ENCODE assay signal across 16 mouse cellular contexts in the genomic region with DNA sequence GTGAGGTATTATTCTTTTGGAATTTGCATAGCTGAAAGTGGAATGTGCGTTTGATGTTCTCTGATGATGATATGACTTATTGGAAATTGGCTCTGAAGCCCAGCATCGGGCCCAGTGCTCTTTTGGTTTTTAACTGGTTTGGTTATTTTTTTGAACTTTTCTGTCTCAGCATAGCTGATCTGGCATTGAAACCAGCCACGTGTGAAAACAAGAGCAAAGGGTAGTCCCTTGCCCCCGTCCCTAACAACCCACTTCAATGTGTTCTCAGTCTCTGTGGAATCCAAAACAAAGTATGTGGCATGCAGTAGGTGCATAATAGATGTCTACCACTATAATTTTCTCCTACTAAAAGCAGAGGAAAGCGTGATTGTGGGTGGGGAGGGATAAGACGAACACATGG. TPM values are rescaled to one million over a fixed set of nuclear protein-coding genes. Genes with fewer than 3 reads are reported as not detected.
DNase-seq lines count a peak whose midpoint lies in the region; ATAC-seq lines count a peak whose summit lies in the region.
"Had no signal": no experiment of that assay in that cellular context is flagged by ENCODE, and none has a peak within 500 bp of the region (broad histone marks: within the 10 kb centered on the region; RNA-seq: fewer than 3 reads in every experiment).

No protein-coding gene starts in this region.

- peak overlapping the region; percentile 4; the same call in 1 of the 2 replicates for H3K4me2 ChIP-seq in heart, embryonic 13.5 days
- no peak overlapping the region for H3K4me2 ChIP-seq in liver, embryonic 11.5 days
- H3K4me2 ChIP-seq in stomach, embryonic 16.5 days (ENCODE audit: low read depth, low read length), result peak overlapping the region; percentile 26; the same call in 1 of the 2 replicates
- H3K4me2 ChIP-seq: embryonic facial prominence, embryonic 15.5 days; forebrain, embryonic 13.5 days; heart, embryonic 15.5 days had no signal

- no peak overlapping the region for H3K9ac ChIP-seq in heart, embryonic 13.5 days
- H3K9ac ChIP-seq in liver, embryonic 11.5 days (ENCODE audit: low read depth, low read length), result no peak overlapping the region
- no peak overlapping the region for H3K9ac ChIP-seq in stomach, embryonic 16.5 days (ENCODE audit: low read length)
- H3K9ac ChIP-seq: embryonic facial prominence, embryonic 15.5 days; forebrain, embryonic 13.5 days; heart, embryonic 15.5 days; lung, embryonic 14.5 days had no signal

- no peak overlapping the region for H3K4me3 ChIP-seq in heart, embryonic 13.5 days
- H3K4me3 ChIP-seq in megakaryocyte, embryonic 14.5 days (replicated peaks), result peak overlapping the region; percentile 94
- H3K4me3 ChIP-seq in liver, embryonic 11.5 days (ENCODE audit: low read depth, low read length), result no peak overlapping the region
- no peak overlapping the region for H3K4me3 ChIP-seq in stomach, embryonic 16.5 days (replicated peaks; ENCODE audit: low read length)
- H3K4me3 ChIP-seq: embryonic facial prominence, embryonic 15.5 days; forebrain, embryonic 13.5 days; heart, embryonic 15.5 days had no signal

- ATAC-seq in heart, embryonic 13.5 days (ENCODE audit: extremely low read depth, insufficient number of reproducible peaks, low FRiP score, low TSS enrichment), result no peak
- no peak for ATAC-seq in megakaryocyte, adult 5-6 weeks (ENCODE audit: poor library complexity, severe bottlenecking)
- no peak for ATAC-seq in liver, embryonic 11.5 days (replicated peaks; ENCODE audit: low FRiP score)
- no peak for ATAC-seq in stomach, embryonic 16.5 days (ENCODE audit: insufficient read depth, low FRiP score)
- ATAC-seq: forebrain, embryonic 13.5 days had no signal

- no peak for DNase-seq in heart, postnatal 10 days
- DNase-seq in liver, embryonic 11.5 days (ENCODE audit: low spot score), result no peak
- DNase-seq in spleen, adult 12 weeks (ENCODE audit: low spot score), result no peak
- no peak for DNase-seq in spleen, postnatal 14 days (ENCODE audit: low spot score in 2 of 2)
- DNase-seq: cerebellum, adult 8-10 months; layer of hippocampus, postnatal 36 days; lung, embryonic 14.5 days; right cerebral cortex, postnatal 4 days; thymus, postnatal 25 days had no signal

- intact Hi-C loops in heart, postnatal 10 days (cut with DNase I), result no loop called here

- WGBS in heart, embryonic 13.5 days, result 86% methylated on average over 6 of the region's 6 CpGs
- 82% methylated on average over 6 of the region's 6 CpGs for WGBS in liver, embryonic 11.5 days
- 79% methylated on average over 6 of the region's 6 CpGs for WGBS in stomach, embryonic 16.5 days

- no peaks in the 10 kb centered on the region for H3K27me3 ChIP-seq in heart, embryonic 13.5 days (replicated peaks)
- H3K27me3 ChIP-seq in megakaryocyte, embryonic 14.5 days (replicated peaks), result no peaks in the 10 kb centered on the region
- 0 out of 2 replicates have a peak, but pooled peaks cover 2% of the 10 kb centered on the region for H3K27me3 ChIP-seq in liver, embryonic 11.5 days (replicated peaks; ENCODE audit: control insufficient read depth, insufficient read depth, low read length)
- no peaks in the 10 kb centered on the region for H3K27me3 ChIP-seq in stomach, embryonic 16.5 days (ENCODE audit: control insufficient read depth, insufficient read depth, low read length)
- H3K27me3 ChIP-seq: embryonic facial prominence, embryonic 15.5 days; forebrain, embryonic 13.5 days; heart, embryonic 15.5 days had no signal

- H3K36me3 ChIP-seq in heart, embryonic 13.5 days, result no peaks in the 10 kb centered on the region
- peaks cover 58% of the 10 kb centered on the region for H3K36me3 ChIP-seq in megakaryocyte, embryonic 14.5 days (replicated peaks; ENCODE audit: low read length)
- no peaks in the 10 kb centered on the region for H3K36me3 ChIP-seq in liver, embryonic 11.5 days (ENCODE audit: control insufficient read depth, insufficient read depth, low read length)
- H3K36me3 ChIP-seq in stomach, embryonic 16.5 days (ENCODE audit: control insufficient read depth, insufficient read depth, low read length), result no peaks in the 10 kb centered on the region
- H3K36me3 ChIP-seq: embryonic facial prominence, embryonic 15.5 days; heart, embryonic 15.5 days had no signal

- H3K9me3 ChIP-seq in heart, embryonic 13.5 days, result no peaks in the 10 kb centered on the region
- H3K9me3 ChIP-seq in megakaryocyte, embryonic 14.5 days, result no peaks in the 10 kb centered on the region
- no peaks in the 10 kb centered on the region for H3K9me3 ChIP-seq in liver, embryonic 11.5 days (ENCODE audit: control insufficient read depth, low read length)
- H3K9me3 ChIP-seq in stomach, embryonic 16.5 days (replicated peaks; ENCODE audit: control insufficient read depth, low read length), result no peaks in the 10 kb centered on the region
- H3K9me3 ChIP-seq: embryonic facial prominence, embryonic 15.5 days; forebrain, embryonic 13.5 days; heart, embryonic 15.5 days had no signal

- peaks cover 72% of the 10 kb centered on the region for H3K4me1 ChIP-seq in heart, embryonic 13.5 days
- peaks cover 82% of the 10 kb centered on the region for H3K4me1 ChIP-seq in megakaryocyte, embryonic 14.5 days
- H3K4me1 ChIP-seq in liver, embryonic 11.5 days (replicated peaks; ENCODE audit: control insufficient read depth, insufficient read depth, low read length), result peaks cover 78% of the 10 kb centered on the region
- peaks cover 28% of the 10 kb centered on the region; the same call in 1 of the 2 replicates for H3K4me1 ChIP-seq in stomach, embryonic 16.5 days (ENCODE audit: control insufficient read depth, insufficient read depth, low read length)

- no peak overlapping the region for H3K27ac ChIP-seq in heart, embryonic 13.5 days (replicated peaks)
- peak overlapping the region; percentile 98; the same call in 1 of the 2 replicates for H3K27ac ChIP-seq in liver, embryonic 11.5 days (ENCODE audit: low read depth, low read length)
- peak overlapping the region; percentile 87 for H3K27ac ChIP-seq in stomach, embryonic 16.5 days (ENCODE audit: low read length)
- H3K27ac ChIP-seq: embryonic facial prominence, embryonic 15.5 days; forebrain, embryonic 13.5 days; heart, embryonic 15.5 days had no signal

RNA-seq across cellular contexts. Expression of gene Hipk2, which starts 44.2 kb away (rescaled TPM):
- polyA plus RNA-seq in heart, embryonic 13.5 days (2015; fragmentation: Nextera tagmentation; extraction: Ambion mirVana), result 9.5 and 10.4 TPM in 2 replicates
- total RNA-seq in heart, postnatal 10 days (2021), result 10 to 100 TPM; 73.7 to 80.5 TPM
- 102 and 296 TPM in 2 replicates for polyA plus RNA-seq in megakaryocyte, embryonic 14.5 days (2012; ENCODE audit: insufficient read depth, low replicate concordance)
- 54.5 and 60.9 TPM in 2 replicates for total RNA-seq in megakaryocyte, adult 5-6 weeks (2015)
- 9.5 and 21.8 TPM in 2 replicates for total RNA-seq in megakaryocyte, adult 5-6 weeks (2017)
- polyA plus RNA-seq in liver, embryonic 11.5 days (2014; fragmentation: Nextera tagmentation; extraction: Ambion mirVana), result 21.4 and 27.4 TPM in 2 replicates
- polyA plus RNA-seq in stomach, embryonic 16.5 days (2015; fragmentation: Nextera tagmentation; extraction: Ambion mirVana), result 21.5 and 21.6 TPM in 2 replicates

RNA-seq across cellular contexts. Expression of gene Tbxas1, which starts 44.9 kb away (rescaled TPM):
- polyA plus RNA-seq in heart, embryonic 13.5 days (2015; fragmentation: Nextera tagmentation; extraction: Ambion mirVana), result 2.4 TPM in 2 replicates
- total RNA-seq in heart, postnatal 10 days (2021), result 1 to 10 TPM; 1.0 to 1.4 TPM
- polyA plus RNA-seq in megakaryocyte, embryonic 14.5 days (2012; ENCODE audit: insufficient read depth, low replicate concordance), result 165 and 265 TPM in 2 replicates
- 22.3 and 25.1 TPM in 2 replicates for total RNA-seq in megakaryocyte, adult 5-6 weeks (2015)
- total RNA-seq in megakaryocyte, adult 5-6 weeks (2017), result 33.0 and 43.3 TPM in 2 replicates
- 11.5 and 12.0 TPM in 2 replicates for polyA plus RNA-seq in liver, embryonic 11.5 days (2014; fragmentation: Nextera tagmentation; extraction: Ambion mirVana)
- polyA plus RNA-seq in stomach, embryonic 16.5 days (2015; fragmentation: Nextera tagmentation; extraction: Ambion mirVana), result 4.4 TPM in 2 replicates

Comparison
In these comparisons a context has a peak if more than half of its experiments do, and no peak if none do; other contexts are left out.
1. RNA of gene Tbxas1, which starts 44.9 kb away (polyA plus RNA-seq): 165 to 265 TPM in megakaryocyte, embryonic 14.5 days; 11.5 to 12.0 TPM in liver, embryonic 11.5 days, 4.4 TPM in stomach, embryonic 16.5 days and 2.4 TPM in heart, embryonic 13.5 days; every median in the first group is over 10 times any median in the second.